Mouse (Mus musculus): ENCODE measurements at regions not wholly inside any gene's neighbourhood (a gene's known extent, or its start where the extent isn't known, plus 50 kb on each side); places are given as distances from the start of the nearest gene placed in this dataset.
A peak's percentile ranks its signal among the peaks of the same experiment; 100 is the strongest.

DNA sequence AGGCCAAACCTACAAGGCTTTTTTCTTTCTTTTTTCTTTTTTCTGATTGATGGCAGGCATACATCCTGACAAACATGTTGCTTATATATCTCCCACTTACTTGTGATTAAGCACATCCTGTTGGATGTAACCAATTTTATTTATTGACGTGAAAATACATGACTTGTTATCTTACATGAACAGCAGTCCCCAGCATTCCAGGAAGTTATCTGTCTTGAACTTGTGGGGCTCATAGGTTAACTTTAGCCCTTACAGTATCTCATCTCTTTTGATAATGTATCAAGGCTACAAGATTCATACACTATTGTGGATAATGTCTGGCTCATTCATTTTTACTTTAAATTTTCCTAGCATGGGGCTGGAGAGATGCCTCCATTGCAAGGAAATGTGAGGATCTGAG, 852.0 kb upstream of the Agtr1b start:
- Histone ChIP-seq H3K9me3 (replicated peaks) (no peaks in the 10 kb centered on the region), H3K36me3 (no peaks in the 10 kb centered on the region), H3K27me3 (replicated peaks) (no peaks in the 10 kb centered on the region), H3K4me2 (no peak overlapping the region), H3K27ac (ENCODE audit: poor library complexity, severe bottlenecking) (no peak overlapping the region), H3K4me1 (replicated peaks) (no peaks in the 10 kb centered on the region), H3K4me3 (no peak overlapping the region), H3K9ac (no peak overlapping the region)
- no peak for ATAC-seq (ENCODE audit: insufficient number of reproducible peaks, low FRiP score)
- WGBS, result 29% methylated on average over 1 of the region's 1 CpGs

DNA sequence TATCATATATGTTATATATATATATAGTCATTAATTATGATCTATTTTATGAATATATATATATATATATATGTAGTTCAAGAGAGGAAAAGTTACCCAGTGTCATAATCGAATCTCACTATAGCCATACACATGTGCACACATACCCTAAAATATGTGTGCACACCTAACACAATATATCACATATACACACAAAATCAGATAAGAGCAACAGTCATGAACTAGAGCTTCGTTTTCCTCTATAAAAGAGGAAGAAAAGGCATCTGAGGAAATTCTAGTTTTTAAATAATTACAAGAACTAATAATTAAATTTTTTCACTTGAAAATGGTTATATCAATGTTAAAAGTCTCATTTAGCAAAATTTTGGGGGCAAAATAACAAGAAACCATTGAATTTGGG, 835.3 kb upstream of the Tbl1xr1 start:
- no peak overlapping the region for H3K4me3 ChIP-seq
- H3K4me1 ChIP-seq (replicated peaks), result no peaks in the 10 kb centered on the region
- H3K9me3 ChIP-seq (replicated peaks), result no peaks in the 10 kb centered on the region
- no peak overlapping the region for H3K9ac ChIP-seq
- 69% methylated on average over 2 of the region's 2 CpGs for WGBS
- H3K27me3 ChIP-seq (replicated peaks), result no peaks in the 10 kb centered on the region
- H3K4me2 ChIP-seq, result no peak overlapping the region
- no peaks in the 10 kb centered on the region for H3K36me3 ChIP-seq
- ATAC-seq (ENCODE audit: insufficient number of reproducible peaks, low FRiP score), result no peak
- no peak overlapping the region for H3K27ac ChIP-seq (ENCODE audit: poor library complexity, severe bottlenecking)

DNA sequence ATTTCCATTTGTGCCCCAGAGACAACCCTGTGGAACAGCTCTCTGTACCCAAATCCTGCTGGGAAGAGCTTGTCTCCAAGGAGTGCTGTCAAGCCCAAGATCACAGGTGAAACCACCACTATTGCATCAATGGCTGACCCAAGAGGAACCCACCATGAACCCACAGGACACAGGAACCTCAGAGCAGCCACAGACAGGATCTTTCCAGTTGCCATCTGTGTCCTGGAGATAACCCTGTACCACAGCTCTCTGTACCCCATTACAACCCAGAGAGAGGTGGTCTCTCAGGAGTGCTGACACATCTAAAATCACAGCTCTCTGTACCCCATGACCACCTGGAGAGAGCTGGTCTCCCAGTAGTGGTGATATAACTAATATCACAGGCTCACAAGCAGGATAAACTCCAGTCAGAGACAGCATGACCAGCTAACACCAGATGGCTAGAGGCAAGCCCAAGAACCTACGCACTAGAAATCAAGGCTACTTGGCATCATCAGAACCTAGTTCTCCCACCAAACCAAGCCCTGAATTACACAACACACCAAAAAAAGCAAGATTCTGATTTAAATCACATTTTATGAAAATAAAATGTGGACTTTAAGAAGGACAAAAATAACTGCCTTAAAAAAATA, 820.2 kb upstream of the Tbl1xr1 start:
- no peak overlapping the region for H3K4me3 ChIP-seq
- no peak overlapping the region for H3K4me2 ChIP-seq
- H3K27me3 ChIP-seq (replicated peaks), result no peaks in the 10 kb centered on the region
- H3K36me3 ChIP-seq, result no peaks in the 10 kb centered on the region
- H3K4me1 ChIP-seq (replicated peaks), result no peaks in the 10 kb centered on the region
- ATAC-seq (ENCODE audit: insufficient number of reproducible peaks, low FRiP score), result no peak
- 96% methylated on average over 1 of the region's 1 CpGs for WGBS
- no peaks in the 10 kb centered on the region for H3K9me3 ChIP-seq (replicated peaks)
- H3K9ac ChIP-seq, result no peak overlapping the region
- no peak overlapping the region for H3K27ac ChIP-seq (ENCODE audit: poor library complexity, severe bottlenecking)

DNA sequence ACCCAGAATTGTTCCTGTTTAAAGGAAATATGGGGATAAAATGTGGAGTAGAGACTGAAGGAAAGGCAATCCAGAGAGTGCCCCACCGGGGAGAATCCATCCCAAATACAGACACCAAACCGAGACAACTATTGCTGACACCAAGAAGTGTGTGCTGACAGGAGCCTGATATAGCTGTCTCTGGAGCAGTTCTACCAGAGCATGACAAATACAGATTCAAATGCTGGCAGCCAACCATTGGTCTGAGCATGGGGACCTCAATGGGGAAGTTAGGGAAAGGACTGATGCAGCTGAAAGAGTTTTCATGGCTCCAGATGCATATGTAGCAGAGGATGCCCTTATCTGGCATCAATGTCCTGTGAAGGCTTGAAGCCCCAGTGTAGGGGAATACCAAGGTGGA, 813.1 kb upstream of the Tbl1xr1 start:
- Histone ChIP-seq H3K4me1 (replicated peaks) (peaks cover 11% of the 10 kb centered on the region), H3K4me3 (no peak overlapping the region), H3K36me3 (no peaks in the 10 kb centered on the region), H3K4me2 (no peak overlapping the region), H3K9ac (no peak overlapping the region), H3K27me3 (replicated peaks) (no peaks in the 10 kb centered on the region), H3K9me3 (replicated peaks) (0 out of 2 replicates have a peak, but pooled peaks cover 3% of the 10 kb centered on the region), H3K27ac (ENCODE audit: poor library complexity, severe bottlenecking) (no peak overlapping the region)
- 26% methylated on average over 2 of the region's 2 CpGs for WGBS
- peak; percentile 45; the same call in 1 of the 2 replicates for ATAC-seq (ENCODE audit: insufficient number of reproducible peaks, low FRiP score)

DNA sequence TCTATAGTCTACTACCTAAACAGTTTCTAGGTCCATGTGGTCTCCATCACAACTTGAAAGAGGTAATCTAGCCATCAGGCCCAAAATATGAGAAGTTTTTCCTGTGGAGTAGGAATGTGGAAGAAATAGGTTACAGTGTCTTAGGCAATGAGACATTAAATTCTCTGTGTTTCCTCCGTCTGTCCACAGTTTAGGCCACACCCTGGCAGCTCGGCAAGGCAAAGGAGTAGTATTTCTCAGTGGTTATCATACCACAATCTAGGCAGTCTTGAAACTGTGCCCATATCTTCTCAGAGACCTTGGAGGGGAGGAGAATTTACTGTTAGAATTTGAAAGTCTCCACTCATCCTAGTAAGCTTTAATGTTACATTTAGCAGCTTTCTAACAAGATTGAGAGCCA, 811.0 kb upstream of the Tbl1xr1 start:
- ATAC-seq (ENCODE audit: insufficient number of reproducible peaks, low FRiP score), result no peak
- Histone ChIP-seq H3K27me3 (replicated peaks) (no peaks in the 10 kb centered on the region), H3K9ac (no peak overlapping the region)

DNA sequence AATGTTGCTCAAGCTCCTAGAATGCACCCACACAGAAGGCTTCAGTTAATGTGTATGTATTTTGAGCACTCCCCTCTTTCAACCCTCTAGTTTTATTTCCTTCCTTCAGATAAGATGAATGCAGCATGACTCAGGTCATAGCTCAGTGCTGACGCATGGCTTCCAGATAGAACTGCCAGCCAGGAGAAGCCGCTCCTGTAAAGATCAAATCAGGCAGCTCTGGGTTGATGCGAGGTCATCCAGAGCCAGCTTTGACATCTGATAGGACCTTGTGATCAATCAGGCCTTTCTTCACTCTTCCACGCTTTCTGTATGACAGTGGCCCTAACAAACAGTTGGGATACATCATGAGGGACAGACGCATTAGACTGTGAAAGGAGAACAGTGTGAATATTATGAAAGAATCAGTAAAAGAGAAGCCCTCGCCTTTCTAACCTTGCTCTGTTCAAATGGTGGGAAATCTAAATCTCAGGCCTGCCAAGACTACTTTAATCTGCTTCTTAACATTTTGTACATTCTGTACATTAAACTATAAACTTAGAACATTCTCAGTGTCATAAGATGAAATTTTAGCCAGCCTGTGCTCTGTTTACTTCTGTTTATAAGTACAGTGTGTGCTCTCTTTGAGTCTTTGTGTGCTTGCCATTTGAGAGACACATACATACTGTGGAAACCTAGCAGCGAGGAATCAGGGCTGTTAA, 807.9 kb upstream of the Tbl1xr1 start:
- no peak for ATAC-seq (ENCODE audit: insufficient number of reproducible peaks, low FRiP score)
- no peak overlapping the region for H3K9ac ChIP-seq

More for the DNA sequence above, 811.0 kb upstream of the Tbl1xr1 start:
- Histone ChIP-seq H3K36me3 (no peaks in the 10 kb centered on the region), H3K4me2 (no peak overlapping the region), H3K9me3 (replicated peaks) (0 out of 2 replicates have a peak, but pooled peaks cover 3% of the 10 kb centered on the region), H3K4me1 (replicated peaks) (peaks cover 21% of the 10 kb centered on the region), H3K4me3 (no peak overlapping the region), H3K27ac (ENCODE audit: poor library complexity, severe bottlenecking) (no peak overlapping the region)
- 60% methylated on average over 2 of the region's 2 CpGs for WGBS

DNA sequence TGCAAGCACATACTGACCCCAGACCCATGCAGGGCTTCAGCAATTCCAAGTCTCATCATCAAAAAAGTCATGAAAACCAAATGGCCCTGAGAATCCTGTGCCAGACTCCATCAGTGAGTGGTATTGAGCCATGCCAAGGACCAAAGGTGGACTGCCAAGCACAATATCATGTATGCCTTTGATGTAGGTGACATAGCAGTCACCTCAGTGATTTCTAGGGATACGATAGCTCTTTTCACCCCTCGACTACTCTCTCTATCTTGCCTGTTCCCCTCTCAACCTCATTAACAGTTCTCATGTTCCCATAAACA, 807.4 kb upstream of the Tbl1xr1 start:
- no peak overlapping the region for H3K9ac ChIP-seq
- H3K36me3 ChIP-seq, result no peaks in the 10 kb centered on the region
- peaks cover 19% of the 10 kb centered on the region for H3K4me1 ChIP-seq (replicated peaks)
- no peak overlapping the region for H3K27ac ChIP-seq (ENCODE audit: poor library complexity, severe bottlenecking)
- no peak overlapping the region for H3K4me3 ChIP-seq
- H3K27me3 ChIP-seq (replicated peaks), result no peaks in the 10 kb centered on the region
- H3K4me2 ChIP-seq, result no peak overlapping the region
- H3K9me3 ChIP-seq (replicated peaks), result 0 out of 2 replicates have a peak, but pooled peaks cover 3% of the 10 kb centered on the region
- 69% methylated on average over 2 of the region's 2 CpGs for WGBS
- ATAC-seq (ENCODE audit: insufficient number of reproducible peaks, low FRiP score), result no peak

More for the DNA sequence above, 807.9 kb upstream of the Tbl1xr1 start:
- Histone ChIP-seq H3K9me3 (replicated peaks) (0 out of 2 replicates have a peak, but pooled peaks cover 3% of the 10 kb centered on the region), H3K4me3 (no peak overlapping the region), H3K27me3 (replicated peaks) (no peaks in the 10 kb centered on the region), H3K4me1 (replicated peaks) (peaks cover 20% of the 10 kb centered on the region), H3K4me2 (no peak overlapping the region), H3K27ac (ENCODE audit: poor library complexity, severe bottlenecking) (0 out of 2 replicates have a peak overlapping the region, but pooled peaks have one; percentile 27), H3K36me3 (no peaks in the 10 kb centered on the region)
- 36% methylated on average over 7 of the region's 7 CpGs for WGBS

DNA sequence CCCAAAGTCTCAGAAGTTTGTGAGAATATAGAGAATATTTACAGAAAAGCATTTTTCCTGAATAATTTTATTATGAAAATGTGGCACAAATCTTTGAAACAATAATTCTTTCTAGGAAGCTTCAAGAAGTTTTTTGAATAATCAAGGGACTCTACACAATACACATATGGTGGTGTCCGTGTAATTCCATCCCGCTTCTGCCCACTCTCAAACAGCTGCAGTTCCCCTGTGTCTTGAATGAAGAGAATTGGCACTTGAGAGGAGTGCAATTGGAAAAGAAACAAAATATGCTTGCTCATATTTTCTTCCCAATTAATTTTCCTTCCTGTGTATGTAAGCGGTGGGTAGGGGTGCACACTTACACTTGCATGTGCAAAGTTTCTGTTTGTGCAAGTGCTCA, 805.7 kb upstream of the Tbl1xr1 start:
- no peak overlapping the region for H3K4me3 ChIP-seq
- no peak for ATAC-seq (ENCODE audit: insufficient number of reproducible peaks, low FRiP score)
- no peak overlapping the region for H3K4me2 ChIP-seq
- no peaks in the 10 kb centered on the region for H3K36me3 ChIP-seq
- H3K27ac ChIP-seq (ENCODE audit: poor library complexity, severe bottlenecking), result no peak overlapping the region
- peaks cover 19% of the 10 kb centered on the region for H3K4me1 ChIP-seq (replicated peaks)
- H3K9ac ChIP-seq, result no peak overlapping the region
- no peaks in the 10 kb centered on the region for H3K27me3 ChIP-seq (replicated peaks)
- 90% methylated on average over 3 of the region's 3 CpGs for WGBS
- H3K9me3 ChIP-seq (replicated peaks), result 0 out of 2 replicates have a peak, but pooled peaks cover 3% of the 10 kb centered on the region

DNA sequence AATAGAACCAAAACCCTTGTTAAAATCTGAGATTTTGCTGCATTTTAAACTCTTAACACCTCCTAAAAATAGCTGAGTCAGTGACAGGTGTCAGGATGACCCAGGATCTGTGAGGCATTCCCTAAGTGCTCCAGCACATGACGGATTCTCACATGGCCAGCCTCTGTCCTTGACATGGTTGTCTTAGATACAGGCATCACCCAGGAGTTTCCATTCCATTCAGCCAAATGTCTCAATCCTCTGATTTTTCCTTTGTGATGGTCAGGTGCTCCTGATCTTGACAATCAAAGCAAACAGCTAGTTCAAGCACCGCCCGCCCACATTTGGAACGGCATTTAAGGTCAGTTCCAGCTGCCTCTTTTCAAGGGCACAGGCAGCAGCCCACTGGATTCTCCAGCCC, 804.2 kb upstream of the Tbl1xr1 start:
- ATAC-seq (ENCODE audit: insufficient number of reproducible peaks, low FRiP score), result no peak
- no peak overlapping the region for H3K9ac ChIP-seq
- no peaks in the 10 kb centered on the region for H3K36me3 ChIP-seq
- no peak overlapping the region for H3K4me3 ChIP-seq
- peaks cover 19% of the 10 kb centered on the region for H3K4me1 ChIP-seq (replicated peaks)
- WGBS, result 56% methylated on average over 4 of the region's 4 CpGs
- H3K4me2 ChIP-seq, result no peak overlapping the region
- H3K27me3 ChIP-seq (replicated peaks), result no peaks in the 10 kb centered on the region
- no peaks in the 10 kb centered on the region for H3K9me3 ChIP-seq (replicated peaks)
- no peak overlapping the region; the same call in 1 of the 2 replicates for H3K27ac ChIP-seq (ENCODE audit: poor library complexity, severe bottlenecking)

DNA sequence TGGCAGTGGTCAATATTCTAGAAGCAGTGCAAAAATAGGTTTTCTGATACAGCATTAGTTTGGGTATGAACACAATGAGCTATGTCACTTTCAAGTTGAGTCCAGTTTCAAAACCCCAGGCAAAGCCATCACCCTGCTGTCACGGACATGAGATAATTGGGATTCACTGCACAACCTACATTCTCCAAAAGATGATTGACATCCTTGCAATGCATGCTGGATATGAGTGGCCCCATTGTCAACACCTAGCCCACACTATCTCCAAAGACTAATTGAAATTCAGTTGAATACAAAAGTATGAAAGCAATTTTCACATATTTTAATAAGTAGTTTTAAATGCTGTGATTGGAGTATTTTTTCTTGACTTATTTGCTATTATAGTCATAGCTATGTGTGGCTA, 783.7 kb upstream of the Tbl1xr1 start:
- 66% methylated on average over 1 of the region's 1 CpGs for WGBS
- no peaks in the 10 kb centered on the region for H3K36me3 ChIP-seq
- ATAC-seq (ENCODE audit: insufficient number of reproducible peaks, low FRiP score), result no peak

DNA sequence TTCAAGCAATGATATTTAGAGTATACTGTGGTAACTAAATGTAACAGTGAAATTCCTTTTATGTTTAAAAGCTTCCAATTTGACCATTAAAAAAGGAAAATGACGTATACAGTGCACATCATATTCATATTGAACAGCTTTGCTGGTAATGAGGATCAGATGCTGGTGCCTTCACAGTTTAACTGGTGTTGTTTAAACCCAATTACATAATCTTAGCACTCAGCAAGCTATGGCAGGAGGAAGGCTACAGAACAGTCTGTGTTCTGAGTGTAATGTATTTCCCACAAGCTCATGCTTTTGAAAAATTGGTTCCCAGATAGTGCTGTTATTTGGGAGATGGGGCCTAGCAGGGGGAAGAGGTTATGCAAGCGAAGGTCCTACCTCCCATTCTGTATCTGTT, 783.1 kb upstream of the Tbl1xr1 start:
- no peak for ATAC-seq (ENCODE audit: insufficient number of reproducible peaks, low FRiP score)
- WGBS, result 75% methylated on average over 2 of the region's 2 CpGs
- H3K4me3 ChIP-seq, result no peak overlapping the region
- H3K27me3 ChIP-seq (replicated peaks), result no peaks in the 10 kb centered on the region
- no peaks in the 10 kb centered on the region for H3K9me3 ChIP-seq (replicated peaks)
- H3K27ac ChIP-seq (ENCODE audit: poor library complexity, severe bottlenecking), result no peak overlapping the region
- H3K9ac ChIP-seq, result no peak overlapping the region
- no peaks in the 10 kb centered on the region for H3K36me3 ChIP-seq
- no peaks in the 10 kb centered on the region for H3K4me1 ChIP-seq (replicated peaks)
- H3K4me2 ChIP-seq, result no peak overlapping the region

More for the DNA sequence above, 783.7 kb upstream of the Tbl1xr1 start:
- Histone ChIP-seq H3K4me2 (no peak overlapping the region), H3K9me3 (replicated peaks) (no peaks in the 10 kb centered on the region), H3K9ac (no peak overlapping the region), H3K27me3 (replicated peaks) (no peaks in the 10 kb centered on the region), H3K27ac (ENCODE audit: poor library complexity, severe bottlenecking) (no peak overlapping the region), H3K4me3 (no peak overlapping the region), H3K4me1 (replicated peaks) (no peaks in the 10 kb centered on the region)
